Mouse (Mus musculus) ES-Bruce4 (cell line): ENCODE results near the gene Pde5a.

Experiments used
- CTCF ChIP-seq: IDR thresholded peaks from one replicate; pipeline ENCODE4 v1.8.1; 2011; ENCODE audit warnings: low read depth, low read length
- POLR2A ChIP-seq: IDR thresholded peaks from one replicate; pipeline ENCODE4 v1.8.1; 2011; ENCODE audit warnings: low read length; ENCODE audit not compliant: insufficient read depth

- TF ChIP-seq POLR2A (no peak), CTCF (no peak)
Observed at GRCm38 (mm10) chr3:122763768-122764167, 35.0 kb downstream of the Pde5a start.
